Mouse (Mus musculus): ENCODE results near the gene B430306N03Rik.

- TF ChIP-seq POLR2A (IDR thresholded peaks at IDR 0.05; ENCODE audit: control insufficient read depth, extremely low read depth, insufficient read depth, low read length, poor library complexity), result no peak
- no peak for TF ChIP-seq CTCF (IDR thresholded peaks at IDR 0.05; ENCODE audit: borderline replicate concordance, control insufficient read depth, extremely low read depth, insufficient read depth, low read length, poor library complexity)
These were observed 29.2 kb upstream of the B430306N03Rik start for GRCm38 (mm10) chr17:48286765-48287164.

All from thymus, adult 2 months (tissue).